Mouse (Mus musculus) mesoderm, embryonic 11.5 days (tissue): ENCODE results near the gene Slit1.

Experiments used
- DNase-seq: peaks from one replicate; pipeline ENCODE4 v3.0.0-alpha.2; 2012; ENCODE audit warnings: low read depth, low spot score

Slit1 gene

DNA sequence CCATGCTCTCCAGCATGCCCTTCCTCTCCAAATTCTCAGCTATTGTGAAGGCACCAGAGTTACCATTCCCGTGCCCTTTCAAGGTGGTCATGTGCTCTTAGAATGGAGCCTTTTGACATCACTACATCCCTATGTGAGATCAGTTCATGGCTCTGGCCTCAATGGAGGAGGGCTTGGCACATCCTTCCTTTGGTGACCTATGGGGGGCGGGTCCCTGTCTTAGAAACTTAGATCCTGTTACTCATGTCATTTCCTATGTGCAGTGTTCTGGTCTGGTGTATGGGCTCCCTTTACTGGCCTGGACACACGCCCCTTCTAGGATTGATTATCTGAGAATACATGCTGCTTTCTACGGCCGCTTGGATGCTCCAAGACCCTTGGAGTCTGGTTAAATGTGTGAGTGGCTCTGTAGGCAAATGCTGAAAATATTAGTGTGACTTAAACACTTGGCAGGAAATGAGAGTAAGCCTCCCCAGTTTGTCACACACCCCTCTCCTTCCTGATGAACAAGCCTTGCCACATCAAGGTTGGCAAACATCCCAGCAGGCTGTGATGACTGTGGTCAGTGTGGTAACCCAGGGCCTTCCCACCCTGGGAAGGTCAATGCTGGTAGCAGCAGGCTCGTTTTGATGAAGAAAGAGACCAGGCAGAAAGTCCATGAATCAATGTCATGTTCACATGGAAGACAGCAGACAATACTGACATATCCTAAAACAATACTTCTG lies 146.1 kb downstream of the Slit1 start:
- no peak for DNase-seq

DNA sequence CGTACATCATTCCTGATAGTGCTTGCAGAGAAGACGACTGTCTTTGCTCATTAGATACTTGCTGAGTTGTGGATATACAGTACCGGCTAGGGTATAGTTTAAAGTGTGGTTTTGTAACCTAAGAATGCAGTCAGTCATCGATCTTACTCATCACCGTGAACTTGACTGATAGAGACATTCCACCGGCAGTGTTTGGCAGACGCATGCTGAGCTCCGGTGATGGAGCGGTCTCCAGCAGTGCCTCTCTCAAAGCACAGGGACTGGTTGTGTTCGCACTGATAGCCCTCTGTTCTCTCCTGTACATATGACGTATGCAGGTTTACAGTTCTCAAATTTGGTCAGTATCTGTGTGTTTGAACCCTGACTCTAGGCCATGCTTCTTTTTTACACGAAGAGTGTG lies 151.7 kb downstream of the Slit1 start:
- DNase-seq: peak; percentile 48

DNA sequence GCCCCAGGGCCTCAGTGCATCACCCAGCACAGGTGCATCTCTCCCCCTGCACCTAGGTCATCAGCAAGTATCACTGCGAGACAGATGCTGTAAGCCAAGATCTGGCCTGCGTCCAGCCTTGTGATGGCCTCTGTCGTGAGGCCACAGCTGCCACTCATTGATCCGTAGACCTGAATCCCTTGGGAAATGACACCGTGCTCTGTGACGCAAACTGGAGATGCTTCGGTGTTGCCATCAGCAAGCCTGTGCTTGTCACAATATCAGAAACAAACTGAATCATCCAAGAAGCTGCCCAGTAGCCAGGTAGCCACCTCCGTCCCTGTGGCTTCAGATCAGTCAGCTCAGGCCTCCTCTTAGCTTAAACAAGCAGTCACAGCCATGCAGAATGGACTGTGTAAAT lies 153.8 kb downstream of the Slit1 start:
- peak; percentile 30 for DNase-seq

DNA sequence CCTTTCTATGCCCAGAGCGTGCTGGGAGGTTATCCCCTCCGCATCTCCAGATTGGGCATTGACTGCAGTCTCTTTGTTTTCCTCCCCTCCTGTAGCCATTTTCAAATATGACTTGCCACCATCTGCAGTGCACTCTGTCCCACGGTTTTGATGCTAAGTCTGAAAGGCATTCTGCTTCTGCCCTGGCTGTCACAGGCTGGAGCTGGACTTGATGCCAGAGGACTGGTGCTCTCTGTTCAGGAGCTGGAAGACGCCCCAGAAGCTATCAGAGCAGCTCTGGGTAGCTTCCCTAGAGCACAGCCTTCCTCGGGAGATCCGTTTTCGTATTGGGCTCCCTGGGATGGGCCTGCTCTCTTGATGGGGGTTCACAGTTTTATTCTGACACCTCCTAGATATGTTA lies 154.4 kb downstream of the Slit1 start:
- DNase-seq: no peak

DNA sequence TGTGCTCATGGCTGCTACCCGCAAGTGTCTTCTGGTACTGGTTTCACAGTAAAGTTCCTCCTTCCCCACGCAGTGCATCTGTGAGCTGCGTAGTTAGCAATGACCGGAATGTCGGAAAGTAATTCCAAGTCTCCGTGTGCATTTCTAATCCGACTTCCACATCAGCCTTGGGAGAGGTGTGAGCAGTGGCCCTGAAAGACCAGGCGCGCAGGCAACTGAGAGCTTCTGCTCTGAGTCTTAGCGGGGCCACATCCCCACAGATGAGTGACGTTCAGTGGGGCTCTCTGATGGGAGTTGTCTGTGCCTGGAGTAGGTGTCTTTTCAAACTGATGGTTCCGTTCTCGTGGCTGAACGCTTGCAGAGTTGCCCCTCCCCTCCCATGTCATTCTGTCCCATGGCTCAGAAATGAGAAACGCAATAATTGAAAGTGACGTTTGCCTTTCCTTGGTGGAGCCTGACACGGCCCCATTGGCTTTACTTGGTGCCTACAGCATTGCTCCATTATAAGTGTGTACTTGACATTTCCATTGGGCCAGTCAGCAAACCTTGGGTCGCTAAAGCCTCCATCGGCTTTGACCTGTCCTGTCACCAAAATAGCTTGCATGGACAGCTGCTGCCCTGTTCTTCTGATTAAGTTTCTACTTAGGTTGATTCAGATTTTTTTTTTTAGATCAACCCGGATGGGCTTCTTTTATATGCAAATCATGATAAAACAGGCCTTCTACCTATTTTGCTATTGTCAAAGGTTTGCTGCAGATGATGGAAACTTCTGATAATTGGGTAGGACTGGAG lies 155.8 kb downstream of the Slit1 start:
- DNase-seq: no peak

DNA sequence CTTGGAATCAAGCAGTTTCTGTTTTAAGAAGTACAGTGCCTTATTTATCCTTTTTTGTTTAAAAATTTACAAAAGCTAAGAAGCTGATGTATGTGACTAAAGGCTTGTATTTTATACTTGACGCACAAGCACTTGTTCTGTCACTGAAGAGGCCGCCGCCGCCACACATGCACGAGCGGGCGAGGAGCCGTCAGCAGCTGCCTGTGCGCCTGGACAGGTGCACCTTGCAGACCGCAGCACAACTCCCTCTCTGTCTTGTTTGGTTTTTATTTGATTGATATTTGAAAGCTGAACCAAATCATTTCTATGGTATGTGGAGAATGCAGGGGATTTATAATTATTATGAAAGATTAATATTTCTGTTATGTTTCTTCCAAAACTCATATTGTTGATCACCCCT lies 156.7 kb downstream of the Slit1 start:
- no peak for DNase-seq

DNA sequence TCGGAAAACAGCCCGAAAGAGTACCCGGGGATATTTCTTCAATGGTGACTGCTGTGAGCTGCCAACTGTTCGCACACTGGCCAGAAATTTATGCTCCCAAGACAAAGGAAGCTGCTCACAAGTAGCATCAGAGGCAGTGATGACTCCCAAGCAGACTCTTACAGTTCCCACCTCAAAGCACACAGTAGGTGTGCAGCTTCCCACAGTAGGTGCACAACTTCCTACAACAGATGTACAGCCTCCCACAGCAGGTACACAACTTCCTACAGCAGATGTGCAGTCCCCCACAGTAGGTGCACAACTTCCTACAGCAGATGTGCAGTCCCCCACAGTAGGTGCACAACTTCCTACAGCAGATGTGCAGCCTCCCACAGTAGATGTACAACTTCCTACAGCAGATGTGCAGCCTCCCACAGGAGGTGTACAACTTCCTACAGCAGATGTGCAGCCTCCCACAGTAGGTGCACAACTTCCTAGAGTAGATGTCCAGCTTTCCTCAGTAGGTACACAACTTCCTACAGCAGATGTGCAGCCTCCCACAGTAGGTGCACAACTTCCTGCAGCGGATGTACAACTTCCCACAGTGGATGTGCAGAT lies 160.4 kb downstream of the Slit1 start:
- DNase-seq: no peak

DNA sequence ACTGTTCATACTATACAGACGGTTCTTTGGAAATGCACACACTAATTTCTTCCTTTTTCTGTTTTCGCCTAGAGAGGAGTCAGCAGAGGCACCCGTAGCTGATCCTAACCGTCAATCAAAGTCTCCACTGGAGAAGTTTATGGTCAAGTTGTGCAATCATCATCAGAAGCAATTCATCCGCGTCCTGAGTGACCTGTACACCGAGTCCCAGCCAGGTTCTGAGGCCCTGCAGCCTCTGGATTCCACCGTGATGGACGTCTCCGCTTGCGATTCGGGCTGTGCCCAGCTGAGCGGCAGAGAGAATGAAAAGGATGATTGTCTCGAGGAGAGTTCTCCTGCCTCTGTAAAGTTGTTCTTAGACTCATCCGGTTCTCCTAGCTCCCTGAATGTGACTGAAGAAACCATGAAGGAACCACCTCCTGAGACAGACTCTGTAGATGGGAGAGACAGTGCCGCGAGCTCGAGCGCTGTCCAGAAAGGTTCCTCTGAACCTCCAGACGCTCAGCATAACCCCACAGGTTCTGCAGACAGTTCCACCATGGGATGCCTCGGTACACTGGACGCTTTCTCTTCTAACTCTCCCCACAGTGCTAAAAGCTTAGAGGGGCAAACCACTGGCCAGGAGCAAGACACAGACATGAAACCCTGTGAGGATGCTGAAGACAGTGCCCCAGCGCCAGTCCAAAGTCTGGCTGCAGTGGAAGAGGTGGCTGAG lies 161.6 kb downstream of the Slit1 start, which contains the start of gene Gm340:
Gm340 (plus strand) TSS at position 665 of the 715 bp plus-strand sequence.
- no peak for DNase-seq

DNA sequence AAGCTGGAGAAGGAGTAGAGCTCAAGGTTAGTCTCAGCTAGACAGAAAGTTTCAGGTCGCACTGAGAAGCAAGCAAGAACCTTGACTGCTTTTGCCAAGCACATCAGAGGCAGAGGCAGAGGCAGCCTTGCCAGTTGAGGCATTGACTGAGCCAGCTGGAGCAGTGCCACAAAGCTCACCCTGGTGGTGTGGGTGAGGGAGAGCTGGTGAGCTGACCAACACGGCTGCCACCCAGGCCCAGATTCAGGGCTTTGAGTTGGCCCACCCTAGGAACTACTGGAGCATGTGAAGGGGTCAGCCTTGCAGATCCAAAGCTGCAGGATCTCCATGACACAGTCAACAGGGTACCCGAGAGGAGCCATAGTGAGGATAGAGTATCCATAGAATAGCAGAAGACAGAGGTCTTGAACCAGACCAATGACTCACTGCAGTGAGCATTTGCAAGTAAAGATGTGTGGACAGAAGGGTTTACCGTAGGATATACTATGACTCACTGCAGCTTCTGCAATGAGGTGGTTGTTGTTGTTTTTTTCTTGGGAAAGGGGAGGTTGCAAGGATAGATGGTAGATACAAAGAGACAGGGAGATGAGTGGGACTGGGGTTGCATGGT lies 164.0 kb downstream of the Slit1 start:
- no peak for DNase-seq

DNA sequence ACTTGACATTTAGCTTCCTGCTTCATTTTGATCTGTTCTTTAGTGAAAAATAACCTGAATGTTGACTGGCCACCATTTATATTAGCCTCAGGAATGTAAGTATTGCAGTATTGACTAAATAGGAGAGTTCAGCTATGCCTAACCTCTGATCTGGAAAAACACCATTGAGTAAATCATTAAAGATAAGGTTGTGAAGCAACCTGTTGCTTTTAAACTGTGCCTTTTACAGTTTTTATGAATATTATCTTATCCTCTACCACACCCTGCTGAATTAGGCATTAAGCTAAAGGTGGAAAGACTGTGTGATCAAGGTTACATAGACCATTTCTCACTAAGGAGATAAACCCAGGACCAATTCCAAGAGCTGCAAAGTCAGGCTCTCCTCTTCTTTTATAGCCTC lies 165.9 kb downstream of the Slit1 start:
- DNase-seq: no peak

DNA sequence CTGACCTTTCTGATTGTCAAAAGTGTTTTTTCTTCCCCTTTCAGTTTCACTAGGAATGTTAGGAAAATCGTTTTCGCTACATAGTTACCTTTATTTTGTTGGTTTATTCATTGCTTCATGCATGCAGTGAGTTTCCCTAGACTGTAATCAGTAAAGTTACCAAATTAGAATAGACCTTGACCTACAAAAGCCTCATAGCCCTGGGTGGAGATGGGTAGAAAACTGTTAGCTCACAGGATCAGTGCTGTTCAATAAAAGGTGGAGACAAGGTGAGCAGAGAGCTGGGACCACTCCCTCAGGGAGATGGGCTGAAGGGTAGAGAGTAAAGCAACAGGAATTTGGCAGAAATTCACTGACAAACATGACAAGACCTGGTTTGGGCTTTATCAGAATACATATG lies 169.8 kb downstream of the Slit1 start:
- DNase-seq: no peak

DNA sequence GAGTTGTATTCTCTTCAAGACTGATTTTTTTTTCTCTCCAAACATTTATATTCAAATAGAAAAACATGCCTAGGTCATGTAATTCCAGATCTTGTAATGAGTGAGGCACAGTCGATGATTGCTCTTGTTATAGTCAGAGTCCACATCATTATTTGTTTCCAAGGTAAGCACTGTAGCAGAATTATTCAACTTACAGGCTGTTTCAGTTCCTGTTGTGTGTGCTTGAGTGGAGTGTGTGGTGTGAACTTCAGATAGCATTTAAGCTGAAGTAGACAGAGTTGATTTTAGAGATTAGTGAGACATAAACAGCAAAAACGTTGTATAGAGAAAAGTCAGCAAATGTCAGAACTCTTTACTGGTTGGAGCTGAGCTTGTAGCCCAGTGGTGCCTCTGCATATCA lies 174.7 kb downstream of the Slit1 start:
- no peak for DNase-seq

DNA sequence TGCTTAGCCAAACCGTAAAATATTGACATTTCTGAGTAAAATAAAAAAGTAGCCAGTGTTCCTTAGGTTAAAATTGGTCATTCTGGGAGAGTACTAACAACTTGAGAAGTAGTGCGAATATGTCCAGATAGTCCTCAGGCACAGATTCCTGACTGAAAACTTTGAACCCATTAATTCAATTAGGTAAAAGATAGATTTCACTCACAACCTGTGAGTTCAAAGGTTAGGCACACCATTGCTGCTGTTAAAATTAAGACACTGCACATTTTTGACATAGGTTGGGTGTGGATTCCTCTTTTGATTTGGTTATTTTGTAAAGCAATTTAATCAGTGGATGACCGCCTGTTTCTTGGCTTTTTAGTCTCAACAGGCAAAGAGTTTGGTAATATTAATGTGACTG lies 182.6 kb downstream of the Slit1 start:
- no peak for DNase-seq

DNA sequence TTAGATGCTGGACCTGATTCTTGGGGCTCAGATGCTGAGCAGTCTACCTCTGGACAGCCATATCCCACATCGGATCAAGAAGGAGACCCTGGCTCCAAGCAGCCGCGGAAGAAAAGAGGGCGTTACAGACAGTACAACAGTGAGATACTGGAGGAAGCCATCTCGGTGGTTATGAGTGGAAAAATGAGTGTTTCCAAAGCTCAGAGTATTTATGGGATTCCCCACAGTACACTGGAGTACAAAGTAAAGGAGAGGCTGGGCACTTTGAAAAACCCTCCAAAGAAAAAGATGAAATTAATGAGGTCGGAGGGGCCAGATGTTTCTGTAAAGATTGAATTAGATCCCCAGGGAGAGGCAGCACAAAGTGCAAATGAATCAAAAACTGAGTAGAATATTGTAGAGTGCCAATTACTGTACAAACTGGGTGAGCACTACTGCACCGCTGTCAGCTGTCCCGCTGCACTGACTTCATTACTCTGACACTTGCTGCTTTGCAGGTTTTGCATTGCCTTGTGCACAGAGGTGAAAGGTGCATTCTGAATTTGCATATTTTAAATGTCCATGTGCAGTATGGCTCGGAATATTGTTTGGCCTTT lies 184.5 kb downstream of the Slit1 start:
- no peak for DNase-seq

DNA sequence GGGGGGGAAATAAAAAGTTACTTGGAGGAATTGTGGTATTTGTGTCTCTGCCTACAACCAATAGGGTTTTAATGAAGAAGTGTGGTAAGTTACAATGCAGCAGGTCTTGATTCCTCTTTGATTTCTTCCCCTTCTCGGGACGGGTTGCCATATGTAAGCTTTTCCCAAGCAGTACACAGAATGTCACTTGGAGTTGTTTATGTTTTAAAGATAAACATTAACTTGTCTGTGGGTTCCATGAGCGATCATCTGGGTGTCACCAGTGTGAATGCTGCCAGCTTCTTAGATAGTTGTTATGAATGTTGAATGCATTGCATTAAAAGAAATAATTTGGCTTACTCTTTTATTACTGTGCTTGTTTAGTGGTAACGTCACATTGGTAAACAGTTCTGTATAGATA lies 186.0 kb downstream of the Slit1 start:
- no peak for DNase-seq

DNA sequence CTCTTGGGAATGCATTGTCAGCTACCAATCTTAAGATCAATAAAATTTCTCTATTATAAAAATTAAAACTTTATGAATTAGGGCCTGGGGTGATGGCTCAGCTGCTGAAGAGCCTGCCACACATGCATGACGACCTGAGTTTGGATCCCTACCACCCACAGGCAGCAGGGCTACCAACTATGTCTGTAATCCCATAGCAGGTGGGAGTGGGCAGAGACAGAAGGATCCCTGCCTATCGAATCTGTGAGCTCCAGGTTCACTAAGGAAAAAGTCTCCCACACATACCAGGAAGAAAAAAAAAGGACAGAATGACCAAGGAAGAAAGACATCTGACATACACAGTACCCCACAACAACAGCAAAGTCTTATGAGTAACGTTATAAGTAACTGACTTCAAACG lies 186.5 kb downstream of the Slit1 start:
- DNase-seq: no peak
